Mouse (Mus musculus) CH12.LX (cell line): Measurements from ENCODE around the gene Fscb. TPM values are rescaled to one million over a fixed set of nuclear protein-coding genes. Genes with fewer than 3 reads are reported as not detected.

Source experiments
- DNase-seq: peaks from one replicate; pipeline ENCODE4 v3.0.0-alpha.2; 2013; ENCODE audit errors: extremely low read depth
- H3K27ac ChIP-seq: 2 replicates; pipeline ENCODE4 v1.5.1; 2012; ENCODE audit warnings: low read depth, mild to moderate bottlenecking, control low read depth, moderate library complexity; ENCODE audit not compliant: insufficient read depth
- H3K27me3 ChIP-seq: replicated peaks from 2 replicates; pipeline ENCODE3; 2012; ENCODE audit warnings: inconsistent platforms
- H3K36me3 ChIP-seq, 2 experiments: replicated peaks in 1 of 2; 2 replicates each; pipeline versions ENCODE3 to v1.6.1; 2012; ENCODE audit warnings: inconsistent platforms in 1 of 2, low read length in 1 of 2, mild to moderate bottlenecking in 1 of 2, mixed read lengths in 1 of 2, moderate library complexity in 1 of 2; ENCODE audit not compliant: control insufficient read depth in 1 of 2, insufficient read depth in 1 of 2
- H3K4me1 ChIP-seq, 2 experiments: 2 replicates each; pipeline ENCODE4 v1.6.1; 2012; ENCODE audit warnings: inconsistent platforms in 1 of 2, moderate library complexity in 1 of 2; ENCODE audit not compliant: insufficient read depth in 2 of 2, control insufficient read depth in 1 of 2
- H3K4me2 ChIP-seq: 2 replicates; pipeline ENCODE4 v1.6.1; 2012; ENCODE audit warnings: low read depth, mild to moderate bottlenecking, control low read depth; ENCODE audit not compliant: poor library complexity, insufficient read depth, severe bottlenecking
- H3K4me3 ChIP-seq, 3 experiments: fragments of 150-350 bp in 1 of 3; sonication (generic) in 1 of 3; replicated peaks in 1 of 3; 2 replicates each; pipeline versions ENCODE3 to v1.5.1; 2011 to 2012; ENCODE audit warnings: low read depth in 2 of 3, low read length in 2 of 3, mild to moderate bottlenecking in 2 of 3, moderate library complexity in 2 of 3, control low read depth in 1 of 3, improper control_type of control experiment in 1 of 3, inconsistent platforms in 1 of 3, mixed read lengths in 1 of 3; ENCODE audit not compliant: poor library complexity in 1 of 3
- H3K79me2 ChIP-seq: replicated peaks from 2 replicates; pipeline ENCODE4 v1.6.1; 2012; ENCODE audit warnings: mild to moderate bottlenecking, moderate library complexity; ENCODE audit not compliant: control insufficient read depth, poor library complexity, insufficient read depth, severe bottlenecking; ENCODE audit errors: extremely low read depth
- H3K9ac ChIP-seq: 2 replicates; pipeline ENCODE4 v1.6.1; 2012; ENCODE audit warnings: low read depth, mild to moderate bottlenecking, control low read depth, moderate library complexity; ENCODE audit not compliant: insufficient read depth
- H3K9me3 ChIP-seq: replicated peaks from 2 replicates; pipeline ENCODE3; 2012; ENCODE audit warnings: low read length, inconsistent platforms, mixed read lengths
- BHLHE40 ChIP-seq: IDR thresholded peaks from 2 replicates; pipeline ENCODE4 v1.6.1; 2011; ENCODE audit warnings: mild to moderate bottlenecking, low read depth, low read length, improper control_type of control experiment
- CHD2 ChIP-seq: IDR thresholded peaks from 2 replicates; pipeline ENCODE4 v1.6.1; 2011; ENCODE audit warnings: low read length, improper control_type of control experiment
- E2F4 ChIP-seq: IDR thresholded peaks from 2 replicates; pipeline ENCODE4 v1.6.1; 2011; ENCODE audit warnings: low read depth, low read length, improper control_type of control experiment; ENCODE audit not compliant: insufficient replicate concordance
- ELF1 ChIP-seq: IDR thresholded peaks from 2 replicates; pipeline ENCODE4 v1.6.1; 2014; ENCODE audit warnings: low read depth, mild to moderate bottlenecking, inconsistent platforms, low read length, improper control_type of control experiment
- EP300 ChIP-seq: IDR thresholded peaks from 2 replicates; pipeline ENCODE4 v1.6.1; 2011; ENCODE audit warnings: low read length, improper control_type of control experiment
- ETS1 ChIP-seq: conservative IDR thresholded peaks from 2 replicates; pipeline ENCODE4 v1.6.1; 2012; ENCODE audit warnings: low read depth, mild to moderate bottlenecking, inconsistent platforms, low read length, improper control_type of control experiment, moderate library complexity
- HCFC1 ChIP-seq: IDR thresholded peaks from 2 replicates; pipeline ENCODE4 v1.6.1; 2012; ENCODE audit warnings: low read depth, mild to moderate bottlenecking, inconsistent platforms, low read length, improper control_type of control experiment
- IRF4 ChIP-seq: IDR thresholded peaks from 2 replicates; pipeline ENCODE4 v1.6.1; 2014; ENCODE audit warnings: low read depth, mild to moderate bottlenecking, inconsistent platforms, low read length, improper control_type of control experiment
- JUND ChIP-seq: conservative IDR thresholded peaks from 2 replicates; pipeline ENCODE4 v1.6.1; 2011; ENCODE audit warnings: low read depth, low read length, improper control_type of control experiment
- KAT2A ChIP-seq: IDR thresholded peaks from 2 replicates; pipeline ENCODE4 v1.6.1; 2012; ENCODE audit warnings: low read length, improper control_type of control experiment, inconsistent platforms; ENCODE audit not compliant: insufficient replicate concordance
- MAFK ChIP-seq: IDR thresholded peaks from 2 replicates; pipeline ENCODE4 v1.6.1; 2011; ENCODE audit warnings: low read length, improper control_type of control experiment; ENCODE audit not compliant: insufficient replicate concordance
- MAX ChIP-seq: IDR thresholded peaks from 2 replicates; pipeline ENCODE4 v1.6.1; 2011; ENCODE audit warnings: low read length, improper control_type of control experiment
- MEF2A ChIP-seq: IDR thresholded peaks from 2 replicates; pipeline ENCODE4 v1.6.1; 2014; ENCODE audit warnings: low read depth, mild to moderate bottlenecking, inconsistent platforms, low read length, improper control_type of control experiment, borderline replicate concordance
- MXI1 ChIP-seq: IDR thresholded peaks from 2 replicates; pipeline ENCODE4 v1.6.1; 2011; ENCODE audit warnings: mild to moderate bottlenecking, low read depth, low read length, improper control_type of control experiment
- NRF1 ChIP-seq: IDR thresholded peaks from 2 replicates; pipeline ENCODE4 v1.6.1; 2014; ENCODE audit warnings: low read depth, mild to moderate bottlenecking, inconsistent platforms, low read length, improper control_type of control experiment, moderate library complexity
- PAX5 ChIP-seq: IDR thresholded peaks from 2 replicates; pipeline ENCODE4 v1.6.1; 2012; ENCODE audit warnings: low read length, inconsistent platforms, mixed read lengths
- POLR2A ChIP-seq: IDR thresholded peaks from 2 replicates; pipeline ENCODE4 v1.6.1; 2011; ENCODE audit warnings: low read depth, mild to moderate bottlenecking, improper control_type of control experiment, low read length
- POLR2AphosphoS2 ChIP-seq: IDR thresholded peaks from 2 replicates; pipeline ENCODE4 v1.6.1; 2011; ENCODE audit warnings: low read depth, low read length, improper control_type of control experiment
- RAD21 ChIP-seq: IDR thresholded peaks from 2 replicates; pipeline ENCODE4 v1.6.1; 2011; ENCODE audit warnings: low read depth, mild to moderate bottlenecking, low read length, improper control_type of control experiment, moderate library complexity
- SIN3A ChIP-seq: IDR thresholded peaks from 2 replicates; pipeline ENCODE4 v1.6.1; 2012; ENCODE audit warnings: low read length, improper control_type of control experiment, inconsistent platforms
- TBP ChIP-seq: conservative IDR thresholded peaks from 2 replicates; pipeline ENCODE4 v1.6.1; 2011; ENCODE audit warnings: low read depth, low read length, improper control_type of control experiment
- USF1 ChIP-seq: IDR thresholded peaks from 2 replicates; pipeline ENCODE4 v1.6.1; 2014; ENCODE audit warnings: low read depth, mild to moderate bottlenecking, inconsistent platforms, low read length, improper control_type of control experiment
- ZC3H11A ChIP-seq: IDR thresholded peaks from 2 replicates; pipeline ENCODE4 v1.6.1; 2012; ENCODE audit warnings: low read depth, mild to moderate bottlenecking, inconsistent platforms, low read length, improper control_type of control experiment
- ZKSCAN1 ChIP-seq: IDR thresholded peaks from 2 replicates; pipeline ENCODE4 v1.6.1; 2012; ENCODE audit warnings: low read depth, inconsistent platforms, low read length, improper control_type of control experiment, borderline replicate concordance
- ZMIZ1 ChIP-seq: IDR thresholded peaks from 2 replicates; pipeline ENCODE4 v1.6.1; 2012; ENCODE audit warnings: low read depth, mild to moderate bottlenecking, inconsistent platforms, low read length, improper control_type of control experiment
- dilution Hi-C: fragments of 300-500 bp; cut with MboI; formaldehyde crosslinking; loops from 2 replicates; pipeline ENCODE4 v1.14.3; 2020; ENCODE audit warnings: low sequenced_read_pairs; ENCODE audit not compliant: extremely low pct_unique_long_range_greater_than_20kb, extremely low pct_ligation_motif_present
- in situ Hi-C: fragments of 300-500 bp; cut with MboI; formaldehyde crosslinking; loops from 3 replicates; pipeline ENCODE4 v1.14.3; 2019; ENCODE audit warnings: low sequenced_read_pairs, low pct_ligation_motif_present, low pct_unique_long_range_greater_than_20kb, mixed read lengths
- polyA plus RNA-seq: library from polyadenylated mRNA; unstranded; fragments of >175 nt; gene quantifications from 2 replicates; pipeline ENCODE4 v1.2.1, GENCODE M21; 2012; ENCODE audit warnings: low read depth; ENCODE audit not compliant: insufficient read length
- total RNA-seq, 2 experiments: library from RNA; depleted of rRNA; stranded (reverse); fragments of 300-350 nt in 1 of 2; fragments of >200 nt in 1 of 2; gene quantifications; 2 replicates each; pipeline ENCODE4 v1.2.3; 2012 to 2014

Fscb gene
- total and polyA plus RNA-seq, 3 experiments: not detected

DNA sequence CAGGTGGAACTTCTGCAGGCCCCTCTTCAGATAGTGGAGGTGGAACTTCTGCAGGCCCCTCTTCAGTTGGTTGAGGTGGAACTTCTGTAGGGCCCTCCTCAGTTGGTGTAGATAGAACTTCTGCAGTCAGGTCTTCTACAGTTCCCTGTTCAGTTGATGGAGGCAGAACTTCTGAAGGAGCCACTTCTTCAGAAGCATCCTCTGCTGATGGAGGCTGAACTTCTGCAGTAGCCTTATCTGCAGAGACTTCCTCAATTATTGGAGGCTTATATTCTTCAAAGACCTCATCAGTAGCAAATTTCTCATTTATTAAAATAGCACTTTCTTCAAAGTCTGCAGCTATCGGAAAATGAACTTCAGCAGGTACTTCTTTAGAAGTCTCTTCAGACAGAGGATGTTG is 1.4 kb downstream of the Fscb start:
- Histone ChIP-seq H3K36me3 (no peaks in the 10 kb centered on the region), H3K4me2 (no peak overlapping the region), H3K27ac (no peak overlapping the region), H3K9ac (no peak overlapping the region), H3K9me3 (peaks cover 21% of the 10 kb centered on the region), H3K4me3 (no peak overlapping the region), H3K4me1 (no peaks in the 10 kb centered on the region), H3K27me3 (no peaks in the 10 kb centered on the region), H3K79me2 (no peaks in the 10 kb centered on the region)
- no peak for DNase-seq
- no peak for TF ChIP-seq BHLHE40
- no peak for TF ChIP-seq IRF4
- no peak for TF ChIP-seq CHD2
- TF ChIP-seq MEF2A: no peak
- in situ Hi-C loops (no loop called here), dilution Hi-C loops (no loop called here)

DNA sequence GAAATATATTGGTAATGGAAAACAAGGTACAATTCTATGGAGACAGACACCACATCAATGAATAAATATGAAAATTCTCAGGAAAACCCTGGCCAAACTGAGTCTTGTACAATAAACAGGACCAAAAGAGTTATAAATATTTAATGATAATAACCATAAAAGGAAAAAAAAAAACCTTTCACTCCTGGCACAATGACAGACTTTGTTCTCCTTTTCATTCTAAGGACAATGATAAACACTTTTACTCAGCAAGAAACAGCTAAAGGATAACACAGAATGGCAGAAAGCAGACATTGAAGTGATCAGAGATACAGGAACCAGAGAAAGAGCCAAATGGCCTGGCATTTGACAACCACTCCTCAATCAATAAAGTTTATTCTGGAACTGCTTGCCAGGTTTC is 19.3 kb downstream of the Fscb start:
- no peak overlapping the region for H3K4me3 ChIP-seq
- no peaks in the 10 kb centered on the region for H3K36me3 ChIP-seq
- no peaks in the 10 kb centered on the region for H3K27me3 ChIP-seq
- no peaks in the 10 kb centered on the region for H3K79me2 ChIP-seq
- DNase-seq: no peak
- H3K4me2 ChIP-seq: no peak overlapping the region
- dilution Hi-C loops: no loop called here
- H3K27ac ChIP-seq: no peak overlapping the region
- peaks cover 5% of the 10 kb centered on the region for H3K9me3 ChIP-seq
- no peak for TF ChIP-seq USF1
- no peak for TF ChIP-seq MAFK
- no peak for TF ChIP-seq ZMIZ1
- TF ChIP-seq SIN3A: no peak
- no peak for TF ChIP-seq HCFC1
- TF ChIP-seq CHD2: no peak
- no peak for TF ChIP-seq IRF4
- TF ChIP-seq POLR2AphosphoS2: no peak
- TF ChIP-seq NRF1: no peak
- TF ChIP-seq ZC3H11A: no peak
- TF ChIP-seq BHLHE40: no peak
- no peak for TF ChIP-seq JUND
- no peak for TF ChIP-seq ETS1
- no peak overlapping the region for H3K9ac ChIP-seq
- H3K4me1 ChIP-seq: no peaks in the 10 kb centered on the region
- in situ Hi-C loops: no loop called here

DNA sequence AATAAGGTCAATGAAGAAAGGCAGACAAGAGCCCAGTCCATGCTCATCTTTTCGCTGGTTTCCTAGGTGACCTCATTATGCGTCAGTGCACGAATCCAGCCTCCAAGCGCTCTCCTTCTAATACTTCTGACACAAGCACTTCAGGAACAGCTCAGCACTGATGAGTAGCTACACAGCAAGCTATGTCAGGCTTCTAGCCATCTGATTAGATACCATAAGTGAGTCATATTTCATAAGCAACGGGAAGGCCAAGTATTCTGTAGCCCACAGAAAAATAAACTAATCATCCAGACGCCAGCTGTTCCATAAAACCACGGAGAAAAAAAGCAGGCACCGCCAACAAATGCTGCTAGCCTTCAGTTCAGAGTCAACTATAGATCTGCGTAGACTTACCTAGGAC is 24.6 kb downstream of the Fscb start:
- H3K9ac ChIP-seq: no peak overlapping the region
- H3K4me2 ChIP-seq: no peak overlapping the region
- no peaks in the 10 kb centered on the region for H3K79me2 ChIP-seq
- H3K36me3 ChIP-seq: no peaks in the 10 kb centered on the region
- H3K27ac ChIP-seq: no peak overlapping the region
- H3K4me1 ChIP-seq: no peaks in the 10 kb centered on the region
- dilution Hi-C loops (no loop called here), in situ Hi-C loops (no loop called here)
- no peaks in the 10 kb centered on the region for H3K27me3 ChIP-seq
- no peak for DNase-seq
- peaks cover 13% of the 10 kb centered on the region for H3K9me3 ChIP-seq
- TF ChIP-seq EP300: no peak
- no peak for TF ChIP-seq MAX
- no peak for TF ChIP-seq ELF1
- no peak for TF ChIP-seq E2F4
- TF ChIP-seq NRF1: no peak
- no peak for TF ChIP-seq POLR2A
- no peak for TF ChIP-seq SIN3A
- TF ChIP-seq KAT2A: no peak
- no peak for TF ChIP-seq MXI1
- no peak for TF ChIP-seq ZC3H11A
- TF ChIP-seq RAD21: no peak
- no peak for TF ChIP-seq PAX5
- TF ChIP-seq ZKSCAN1: no peak
- TF ChIP-seq TBP: no peak
- no peak for TF ChIP-seq MEF2A
- no peak overlapping the region for H3K4me3 ChIP-seq
